Mouse (Mus musculus) limb, embryonic 11.5 days (tissue): ENCODE data around the gene Gphn. TPM values are rescaled to one million over a fixed set of nuclear protein-coding genes. Genes with fewer than 3 reads are reported as not detected.

Experiments
- ATAC-seq: fragments of 200-750 bp; cut with Nextera tagmentation; 2 replicates; pipeline ENCODE4 v1.8.0; 2017; ENCODE audit warnings: low read depth; ENCODE audit not compliant: insufficient number of reproducible peaks, low FRiP score, low TSS enrichment
- DNase-seq: peaks from one replicate; pipeline ENCODE4 v3.0.0-alpha.2; 2015; ENCODE audit warnings: low spot score
- H3K27ac ChIP-seq: fragments of 300-500 bp; sonication (generic); replicated peaks from 2 replicates; pipeline ENCODE4 v1.5.1; 2014; ENCODE audit warnings: low read depth, mild to moderate bottlenecking, low read length
- H3K27me3 ChIP-seq: fragments of 300-500 bp; sonication (generic); 2 replicates; pipeline ENCODE4 v1.6.1; 2014; ENCODE audit warnings: mild to moderate bottlenecking, low read length, mixed read lengths; ENCODE audit not compliant: control insufficient read depth, insufficient read depth
- H3K36me3 ChIP-seq: fragments of 300-500 bp; sonication (generic); 2 replicates; pipeline ENCODE4 v1.6.1; 2014; ENCODE audit warnings: mild to moderate bottlenecking, low read length, moderate library complexity, mixed read lengths; ENCODE audit not compliant: control insufficient read depth, insufficient read depth
- H3K4me1 ChIP-seq: fragments of 300-500 bp; sonication (generic); 2 replicates; pipeline ENCODE4 v1.6.1; 2014; ENCODE audit warnings: low read length, mixed read lengths; ENCODE audit not compliant: control insufficient read depth, insufficient read depth
- H3K4me2 ChIP-seq: fragments of 300-500 bp; sonication (generic); 2 replicates; pipeline ENCODE4 v1.6.1; 2014; ENCODE audit warnings: low read depth, mild to moderate bottlenecking, moderate library complexity; ENCODE audit not compliant: severe bottlenecking
- H3K4me3 ChIP-seq: fragments of 300-500 bp; sonication (generic); 2 replicates; pipeline ENCODE4 v1.5.1; 2014; ENCODE audit warnings: low read depth, low read length
- H3K9ac ChIP-seq: fragments of 300-500 bp; sonication (generic); 2 replicates; pipeline ENCODE4 v1.6.1; 2014; ENCODE audit warnings: mild to moderate bottlenecking, low read length
- H3K9me3 ChIP-seq: fragments of 300-500 bp; sonication (generic); 2 replicates; pipeline ENCODE4 v1.6.1; 2016; ENCODE audit warnings: low read length; ENCODE audit not compliant: control insufficient read depth
- WGBS: fragments of 180-500 bp; shearing (Covaris S2); extraction: QIAGEN DNeasy Blood & Tissue Kit; methylation state at CpG from one replicate; pipeline ENCODE4 v1.1.7; 2014; 5-methylcytosine and 5-hydroxymethylcytosine counted together
- polyA plus RNA-seq: library from polyadenylated mRNA; unstranded; fragments of >200 nt; fragmentation: Nextera tagmentation; extraction: Ambion mirVana; gene quantifications from 2 replicates; pipeline ENCODE4 v1.2.1, GENCODE M21; 2014

The Gphn gene
- polyA plus RNA-seq: 12.2 and 13.3 TPM in 2 replicates

DNA sequence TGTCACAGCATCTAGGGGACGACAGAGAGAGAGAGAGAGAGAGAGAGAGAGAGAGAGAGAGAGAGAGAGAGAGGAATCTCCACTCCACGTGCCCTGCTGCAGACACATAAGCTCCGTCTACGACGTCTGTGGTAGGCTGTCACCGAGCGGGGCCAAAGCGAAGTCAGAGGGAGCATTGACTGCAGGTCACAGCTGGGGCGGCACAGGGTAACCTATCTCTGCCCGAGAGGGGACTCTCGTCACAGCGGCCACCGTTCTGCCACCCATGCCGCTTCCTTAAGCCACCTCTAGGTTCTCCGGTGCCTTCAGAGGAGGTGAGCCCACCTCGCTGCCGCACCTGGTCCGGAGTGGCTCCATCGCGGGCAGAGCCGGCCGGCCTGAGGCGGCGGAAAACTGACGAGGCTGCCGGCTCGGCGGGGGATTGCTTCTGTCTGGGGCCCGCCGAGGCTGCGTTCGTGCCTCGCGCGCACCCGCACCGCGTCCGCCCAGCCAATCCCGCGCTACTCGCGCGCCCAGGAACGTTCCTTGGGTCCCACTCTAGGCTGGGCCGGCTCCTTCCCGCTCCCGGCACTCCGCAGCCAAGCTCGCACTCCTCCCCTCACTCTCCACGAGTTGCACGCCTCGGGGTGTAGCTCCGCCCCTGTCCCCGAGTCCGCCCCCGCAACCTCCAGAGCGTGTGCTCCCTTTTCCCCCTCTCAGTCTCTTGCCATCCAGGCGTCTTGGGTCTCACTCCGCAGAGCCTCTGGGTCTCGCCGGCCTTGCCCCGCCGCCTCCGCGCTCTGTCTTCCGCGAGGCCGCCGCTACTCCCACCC, at the start of gene Gphn:
Gphn (plus strand) TSS at position 673 of the 812 bp plus-strand sequence.
- peak; percentile 89 for DNase-seq
- Histone ChIP-seq H3K27ac (peak within 1 kb of the TSS; percentile 95), H3K4me1 (no peaks in the 10 kb centered on the region), H3K9ac (peak within 1 kb of the TSS; percentile 81), H3K9me3 (no peaks in the 10 kb centered on the region), H3K27me3 (no peaks in the 10 kb centered on the region), H3K4me3 (peak within 1 kb of the TSS; percentile 80), H3K36me3 (no peaks in the 10 kb centered on the region), H3K4me2 (peak within 1 kb of the TSS; percentile 74)
- under 1% methylated on average over 68 of the region's 70 CpGs for WGBS
- ATAC-seq: peak; percentile 98

DNA sequence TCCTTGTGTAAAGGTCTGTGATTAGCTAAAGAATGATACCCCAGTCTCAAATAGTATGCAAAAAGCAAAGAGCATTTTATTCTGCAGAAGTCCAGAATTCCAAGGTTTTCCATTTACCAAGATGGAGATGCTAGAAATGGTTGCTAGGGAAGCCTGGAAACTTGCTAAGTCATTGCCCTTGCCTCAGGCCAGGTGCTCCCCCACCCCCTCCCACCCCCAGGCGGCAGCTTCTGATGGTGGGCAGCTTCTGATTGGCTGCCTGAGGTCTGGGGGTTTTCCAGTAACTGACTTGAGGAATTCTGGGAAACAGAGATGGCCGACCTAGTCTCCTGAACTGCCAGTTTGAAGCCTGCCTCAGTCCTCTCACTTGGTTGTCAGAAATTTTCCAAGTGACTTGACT, 44.7 kb upstream of the Gphn start:
- Histone ChIP-seq H3K27ac (no peak overlapping the region), H3K9ac (no peak overlapping the region), H3K9me3 (no peaks in the 10 kb centered on the region), H3K4me3 (no peak overlapping the region), H3K36me3 (no peaks in the 10 kb centered on the region), H3K4me1 (no peaks in the 10 kb centered on the region), H3K27me3 (no peaks in the 10 kb centered on the region), H3K4me2 (no peak overlapping the region)
- DNase-seq (no peak), ATAC-seq (no peak)
- 66% methylated on average over 2 of the region's 2 CpGs for WGBS

DNA sequence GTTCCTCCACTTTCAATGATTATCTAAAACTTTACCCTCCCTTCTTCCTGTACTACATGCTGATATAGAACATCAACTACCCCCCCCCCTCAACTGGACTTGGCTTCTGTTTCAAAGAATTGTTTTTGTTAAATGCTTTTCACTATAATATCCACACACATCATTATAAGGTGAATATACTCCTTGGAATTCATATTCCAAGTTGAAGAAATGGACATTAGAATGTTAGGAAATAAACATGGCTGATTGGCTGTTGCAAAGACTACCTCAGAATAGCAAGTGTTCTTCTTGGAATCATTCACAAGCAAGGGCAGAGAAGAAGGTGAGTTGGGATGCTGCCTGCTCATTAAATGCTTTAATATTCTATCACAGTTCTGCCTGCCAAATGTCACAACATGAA, 32.2 kb upstream of the Gphn start, which contains the start of gene Gm6657:
Gm6657 (plus strand) TSS at position 301 of the 400 bp plus-strand sequence.
- no peaks in the 10 kb centered on the region for H3K27me3 ChIP-seq
- DNase-seq (no peak), ATAC-seq (no peak)

DNA sequence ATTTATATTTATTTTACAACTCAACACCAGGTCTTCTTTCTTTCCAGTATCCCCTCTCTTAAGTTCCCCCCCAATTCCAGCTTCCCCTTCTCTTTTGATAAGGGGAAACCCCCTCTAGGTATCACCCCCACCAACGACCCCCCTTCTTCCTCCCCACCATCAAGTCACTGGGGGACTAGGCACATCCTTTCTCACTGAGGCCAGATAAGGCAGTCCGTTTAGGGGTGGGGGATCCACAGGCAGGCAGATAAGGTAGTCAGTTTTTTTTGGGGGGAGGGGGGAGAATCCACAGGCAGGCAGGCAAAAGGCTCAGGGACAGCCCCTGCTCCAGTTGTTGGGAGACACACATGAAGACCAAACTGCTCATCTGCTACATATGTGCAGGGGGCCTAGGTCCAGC, 30.8 kb upstream of the Gphn start:
- DNase-seq (no peak), ATAC-seq (no peak)
- WGBS: 64% methylated on average over 2 of the region's 2 CpGs
- H3K27me3 ChIP-seq: no peaks in the 10 kb centered on the region
- H3K9ac ChIP-seq: no peak overlapping the region
- H3K4me2 ChIP-seq: no peak overlapping the region
- H3K4me3 ChIP-seq: no peak overlapping the region
- H3K27ac ChIP-seq: no peak overlapping the region
- no peaks in the 10 kb centered on the region for H3K9me3 ChIP-seq
- H3K36me3 ChIP-seq: no peaks in the 10 kb centered on the region
- H3K4me1 ChIP-seq: no peaks in the 10 kb centered on the region

More for the DNA sequence above, 32.2 kb upstream of the Gphn start, which contains the start of gene Gm6657:
- Histone ChIP-seq H3K4me3 (no peak within 1 kb of the TSS), H3K4me1 (no peaks in the 10 kb centered on the region), H3K9me3 (no peaks in the 10 kb centered on the region), H3K4me2 (no peak within 1 kb of the TSS), H3K27ac (no peak within 1 kb of the TSS), H3K9ac (no peak within 1 kb of the TSS), H3K36me3 (no peaks in the 10 kb centered on the region)

DNA sequence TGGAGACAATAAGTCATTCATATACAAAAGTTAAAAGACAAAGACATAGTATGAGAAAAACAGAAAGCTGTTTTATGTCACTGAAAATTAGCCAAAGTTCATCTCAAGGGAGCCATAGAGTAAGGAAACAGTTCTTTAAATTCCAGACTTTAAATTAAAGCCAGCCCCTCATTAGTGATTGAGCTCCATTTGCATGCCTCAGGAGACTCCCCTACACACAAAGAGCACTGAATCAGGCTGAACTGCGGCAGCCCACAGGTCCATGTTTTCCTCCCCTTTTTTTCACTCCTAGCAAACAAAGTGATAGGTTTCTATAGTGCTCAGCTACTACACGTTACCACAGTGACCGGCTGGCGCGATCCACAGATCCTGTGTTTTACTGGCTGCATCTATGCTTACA, 22.5 kb upstream of the Gphn start:
- ATAC-seq: peak; percentile 82; the same call in 1 of the 2 replicates
- Histone ChIP-seq H3K9ac (no peak overlapping the region), H3K9me3 (no peaks in the 10 kb centered on the region), H3K4me2 (no peak overlapping the region), H3K27me3 (no peaks in the 10 kb centered on the region), H3K4me3 (no peak overlapping the region), H3K4me1 (no peaks in the 10 kb centered on the region), H3K27ac (peak overlapping the region; percentile 42; the same call in 1 of the 2 replicates), H3K36me3 (no peaks in the 10 kb centered on the region)
- peak; percentile 28 for DNase-seq
- WGBS: 57% methylated on average over 5 of the region's 5 CpGs

DNA sequence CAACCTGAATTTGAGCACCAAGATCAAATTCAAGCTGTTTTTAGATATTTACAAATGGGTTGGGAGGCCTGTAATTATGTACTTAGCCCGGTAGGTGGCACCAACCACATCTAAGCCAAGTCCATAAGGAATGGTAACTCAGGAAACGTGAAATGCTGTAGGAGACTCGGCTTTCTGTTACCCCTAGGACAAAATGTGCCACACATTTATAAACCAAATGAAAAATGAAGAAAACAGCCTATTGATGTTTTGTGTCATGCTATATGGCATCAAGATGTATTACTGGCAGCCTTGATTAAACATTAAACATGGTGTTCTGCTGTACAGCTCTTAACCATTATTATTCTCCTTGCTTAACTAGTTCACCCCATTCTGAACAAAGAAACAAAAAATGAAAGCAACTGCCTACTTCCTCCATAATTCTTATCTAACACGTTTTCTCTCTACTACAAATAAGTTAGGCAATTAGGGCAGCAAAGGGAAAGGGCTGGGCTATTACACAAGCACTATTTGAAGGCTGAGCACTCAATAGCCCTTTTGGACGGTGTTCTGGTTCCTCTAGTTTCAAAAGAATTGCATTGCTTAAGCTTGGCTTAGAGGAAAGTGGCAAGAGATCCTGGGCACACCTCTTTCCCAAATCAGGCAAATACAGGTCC, 20.1 kb upstream of the Gphn start:
- DNase-seq: peak; percentile 55
- Histone ChIP-seq H3K9me3 (no peaks in the 10 kb centered on the region), H3K36me3 (no peaks in the 10 kb centered on the region), H3K27ac (no peak overlapping the region), H3K4me2 (no peak overlapping the region), H3K4me3 (no peak overlapping the region), H3K27me3 (no peaks in the 10 kb centered on the region), H3K9ac (no peak overlapping the region), H3K4me1 (no peaks in the 10 kb centered on the region)
- no peak for ATAC-seq
- 12% methylated on average over 5 of the region's 5 CpGs for WGBS

DNA sequence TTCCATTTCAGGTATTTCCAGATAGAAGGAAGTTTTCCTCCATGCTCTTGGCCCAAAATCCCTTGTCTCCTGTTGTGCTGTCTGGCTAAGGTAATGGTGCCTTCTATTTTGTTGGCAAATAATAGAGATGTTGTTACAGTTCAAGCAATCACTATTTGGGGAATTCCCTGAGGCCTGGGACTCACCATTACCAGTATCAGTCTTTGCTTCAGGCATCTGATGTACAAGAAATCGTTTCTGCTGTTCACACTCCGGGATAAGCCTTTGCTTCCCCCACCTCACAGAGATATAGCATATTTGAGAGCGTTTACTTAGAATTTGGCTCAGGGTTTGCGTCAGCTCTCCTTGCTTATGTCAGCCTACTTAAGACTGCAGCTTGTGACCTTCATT, 19.6 kb upstream of the Gphn start:
- H3K27me3 ChIP-seq: no peaks in the 10 kb centered on the region
- no peak overlapping the region for H3K4me3 ChIP-seq
- no peak overlapping the region for H3K9ac ChIP-seq
- no peak overlapping the region for H3K4me2 ChIP-seq
- ATAC-seq: no peak
- H3K9me3 ChIP-seq: no peaks in the 10 kb centered on the region
- 89% methylated on average over 4 of the region's 4 CpGs for WGBS
- DNase-seq: no peak
- H3K27ac ChIP-seq: no peak overlapping the region
- H3K4me1 ChIP-seq: no peaks in the 10 kb centered on the region
- H3K36me3 ChIP-seq: no peaks in the 10 kb centered on the region

DNA sequence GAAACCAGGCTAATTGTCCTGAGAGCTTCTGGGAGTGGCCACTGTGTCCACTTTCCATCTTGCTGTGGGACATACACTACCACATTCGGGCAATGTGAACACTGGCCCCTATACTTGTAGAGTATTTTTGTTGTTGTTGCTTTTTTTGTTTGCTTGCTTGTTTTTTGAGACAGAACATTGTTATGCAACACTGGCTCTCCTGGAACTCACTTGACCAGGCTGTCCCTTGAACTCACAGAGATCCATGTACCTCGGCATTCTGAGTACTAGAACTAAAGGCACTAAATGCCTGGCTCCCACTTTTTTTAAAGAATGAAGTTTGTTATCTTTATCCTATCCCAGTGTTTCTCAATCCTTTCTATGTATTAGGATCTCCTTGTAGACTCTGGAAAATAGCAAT, 16.3 kb upstream of the Gphn start:
- H3K4me2 ChIP-seq: no peak overlapping the region
- no peak for DNase-seq
- 85% methylated on average over 2 of the region's 2 CpGs for WGBS
- no peaks in the 10 kb centered on the region for H3K36me3 ChIP-seq
- no peak overlapping the region for H3K27ac ChIP-seq
- no peaks in the 10 kb centered on the region for H3K4me1 ChIP-seq
- H3K9me3 ChIP-seq: no peaks in the 10 kb centered on the region
- no peak for ATAC-seq
- H3K27me3 ChIP-seq: no peaks in the 10 kb centered on the region
- H3K9ac ChIP-seq: no peak overlapping the region
- no peak overlapping the region for H3K4me3 ChIP-seq
